8 mouse cellular contexts compared by ENCODE assay signal in genomic region chr11:113683627-113683956, GRCm38 (mm10). TPM values are rescaled to one million over a fixed set of nuclear protein-coding genes. Genes with fewer than 3 reads are reported as not detected.
A peak's percentile ranks its signal among the peaks of the same experiment; 100 is the strongest.
DNase-seq lines count a peak whose midpoint lies in the region; ATAC-seq and TF ChIP-seq lines count a peak whose summit lies in the region.

No protein-coding gene starts in this region.

- H3K9ac ChIP-seq in heart, adult 2 months (ENCODE audit: low read depth, low read length) = peak overlapping the region; percentile 99
- peak overlapping the region; percentile 74 for H3K9ac ChIP-seq in forebrain, embryonic 15.5 days (replicated peaks)

- no peak for TF ChIP-seq EP300 in heart, adult 2 months (IDR thresholded peaks at IDR 0.05; ENCODE audit: insufficient read depth, low read depth, low read length)

- H3K4me2 ChIP-seq in forebrain, embryonic 15.5 days (replicated peaks) = peak overlapping the region; percentile 98

- intact Hi-C loops in heart, adult 2 months (cut with DNase I) = loop anchor here (10.0 kb wide), 1 partner anchor 981 kb away; the partner anchor contains the start of gene Rpl38
- intact Hi-C loops in heart, postnatal 36 days (cut with DNase I) = no loop called here

- H3K4me1 ChIP-seq in heart, adult 2 months (ENCODE audit: control insufficient read depth, insufficient read depth, low read length) = peaks cover 5% of the 10 kb centered on the region; the same call in 1 of the 2 replicates
- peaks cover 78% of the 10 kb centered on the region for H3K4me1 ChIP-seq in E14TG2a.4 (replicated peaks; ENCODE audit: low read depth, low read length)
- peaks cover 52% of the 10 kb centered on the region for H3K4me1 ChIP-seq in forebrain, embryonic 15.5 days

- H3K27me3 ChIP-seq in heart, adult 2 months (ENCODE audit: control insufficient read depth, insufficient read depth, low read length) = no peaks in the 10 kb centered on the region
- H3K27me3 ChIP-seq in E14TG2a.4 (ENCODE audit: insufficient read depth, low read length) = no peaks in the 10 kb centered on the region
- no peaks in the 10 kb centered on the region for H3K27me3 ChIP-seq in forebrain, embryonic 15.5 days

- peak overlapping the region; percentile 93 for H3K4me3 ChIP-seq in heart, adult 2 months
- H3K4me3 ChIP-seq in E14TG2a.4 (replicated peaks; ENCODE audit: low read length) (peak overlapping the region; percentile 98), macrophage (ENCODE audit: inconsistent target) (peak overlapping the region; percentile 68)
- H3K4me3 ChIP-seq in forebrain, embryonic 15.5 days = peak overlapping the region; percentile 87

- peak; percentile 81; the same call in 1 of the 2 replicates for ATAC-seq in forebrain, embryonic 15.5 days (replicated peaks)

- H3K79me2 ChIP-seq in heart, adult 2 months (replicated peaks; ENCODE audit: control insufficient read depth, insufficient read depth, low read length) = peaks cover 4% of the 10 kb centered on the region
- peaks cover 80% of the 10 kb centered on the region for H3K79me2 ChIP-seq in macrophage (ENCODE audit: inconsistent target)

- 0% methylated on average over 31 of the region's 38 CpGs for WGBS in heart, adult 2 months
- WGBS in forebrain, embryonic 15.5 days = under 1% methylated on average over 38 of the region's 38 CpGs
- under 1% methylated on average over 37 of the region's 38 CpGs for WGBS in macrophage (ENCODE audit: missing documents)

- peak overlapping the region; percentile 95 for H3K27ac ChIP-seq in heart, adult 2 months
- peak overlapping the region; percentile 92 for H3K27ac ChIP-seq in forebrain, embryonic 15.5 days (replicated peaks)
- peak overlapping the region; percentile 63 for H3K27ac ChIP-seq in macrophage

- no peaks in the 10 kb centered on the region for H3K36me3 ChIP-seq in heart, adult 2 months (ENCODE audit: control insufficient read depth, insufficient read depth, low read length)
- H3K36me3 ChIP-seq in E14TG2a.4 (ENCODE audit: insufficient read depth, low read length) (peaks cover 17% of the 10 kb centered on the region), macrophage (ENCODE audit: inconsistent target) (peaks cover 4% of the 10 kb centered on the region)
- peaks cover 11% of the 10 kb centered on the region for H3K36me3 ChIP-seq in forebrain, embryonic 15.5 days

- DNase-seq in heart, adult 2 months = no peak
- DNase-seq in heart, postnatal 36 days = no peak
- DNase-seq in retina, embryonic 14.5 days (ENCODE audit: low spot score) = no peak
- no peak for DNase-seq in layer of hippocampus, adult 9-10 months (ENCODE audit: low spot score)
- DNase-seq in spleen, postnatal 36 days (ENCODE audit: low spot score in 2 of 2) = no peak

- H3K9me3 ChIP-seq in E14TG2a.4 (ENCODE audit: low read length) = no peaks in the 10 kb centered on the region
- no peaks in the 10 kb centered on the region for H3K9me3 ChIP-seq in forebrain, embryonic 15.5 days

- TF ChIP-seq CTCF in heart, adult 2 months (IDR thresholded peaks at IDR 0.05) = no peak
- TF ChIP-seq CTCF in E14TG2a.4 (conservative IDR thresholded peaks at IDR 0.05; ENCODE audit: low read length) = no peak

- no peak for TF ChIP-seq POLR2A in heart, adult 2 months (IDR thresholded peaks at IDR 0.05; ENCODE audit: insufficient read depth, low read depth, low read length)

RNA-seq across cellular contexts. Expression of gene Fam104a, which starts 0.4 kb away (rescaled TPM):
- total RNA-seq in heart, adult 2 months (2021) = 10 to 100 TPM; 15.3 to 16.4 TPM
- polyA plus RNA-seq in heart, adult 2 months (2012; rRNA removed) = 10.7 and 12.4 TPM in 2 replicates
- 10 to 100 TPM; 14.9 to 15.6 TPM for total RNA-seq in heart, postnatal 36 days (2021)
- 47.1 and 47.2 TPM in 2 replicates for polyA plus RNA-seq in forebrain, embryonic 15.5 days (2015; fragmentation: Nextera tagmentation; extraction: Ambion mirVana)
- total RNA-seq in macrophage (2018; cell fraction: chromatin; rRNA removed) = 10 to 100 TPM in 18 of 26 experiments, 1 to 10 TPM in 8; 7.6 to 20.0 (median 12.4) TPM
- 10 to 100 TPM; 26.2 to 38.3 (median 34.2) TPM for total RNA-seq in macrophage (2018; cell fraction: cytosol; rRNA removed)
- 10 to 100 TPM in 25 of 26 experiments, 1 to 10 TPM in 1; 8.3 to 23.7 (median 15.9) TPM for total RNA-seq in macrophage (2018; cell fraction: nucleus; rRNA removed)
- polyA plus RNA-seq in macrophage (2018) = 25.4 to 31.8 TPM (median 29.8 TPM) in 3 replicates

RNA-seq across cellular contexts. Expression of gene D11Wsu47e, which starts 0.6 kb away (rescaled TPM):
- 1 to 10 TPM; 5.8 to 6.4 TPM for total RNA-seq in heart, adult 2 months (2021)
- 4.7 and 7.8 TPM in 2 replicates for polyA plus RNA-seq in heart, adult 2 months (2012; rRNA removed)
- total RNA-seq in heart, postnatal 36 days (2021) = 1 to 10 TPM; 6.3 to 8.2 TPM
- 25.2 and 27.6 TPM in 2 replicates for polyA plus RNA-seq in forebrain, embryonic 15.5 days (2015; fragmentation: Nextera tagmentation; extraction: Ambion mirVana)
- 10 to 100 TPM; 11.0 to 52.3 (median 24.4) TPM for total RNA-seq in macrophage (2018; cell fraction: chromatin; rRNA removed)
- 10 to 100 TPM in 8 of 26 experiments, 1 to 10 TPM in 18; 3.6 to 12.4 (median 8.7) TPM for total RNA-seq in macrophage (2018; cell fraction: cytosol; rRNA removed)
- total RNA-seq in macrophage (2018; cell fraction: nucleus; rRNA removed) = 10 to 100 TPM in 25 of 26 experiments, 1 to 10 TPM in 1; 7.3 to 36.6 (median 16.2) TPM
- polyA plus RNA-seq in macrophage (2018) = 8.5 to 11.5 TPM (median 8.9 TPM) in 3 replicates

RNA-seq across cellular contexts. Expression of gene Cpsf4l, which starts 26.2 kb away (rescaled TPM):
- total RNA-seq in heart, adult 2 months (2021) = not detected
- polyA plus RNA-seq in heart, adult 2 months (2012; rRNA removed) = 0.18 TPM in 1 of 2 replicates, not detected in the other
- not detected for total RNA-seq in heart, postnatal 36 days (2021)
- polyA plus RNA-seq in forebrain, embryonic 15.5 days (2015; fragmentation: Nextera tagmentation; extraction: Ambion mirVana) = 0.18 and 0.38 TPM in 2 replicates
- total RNA-seq in macrophage (2018; cell fraction: chromatin; rRNA removed) = 1 to 10 TPM in 1 of 26 experiments, under 1 TPM in 1, not detected in 24; 0.94 to 1.3 TPM
- total RNA-seq in macrophage (2018; cell fraction: cytosol; rRNA removed) = not detected
- 1 to 10 TPM in 1 of 26 experiments, under 1 TPM in 2, not detected in 23; 0.40 to 1.6 (median 0.46) TPM for total RNA-seq in macrophage (2018; cell fraction: nucleus; rRNA removed)
- not detected in 3 replicates for polyA plus RNA-seq in macrophage (2018)

RNA-seq across cellular contexts. Expression of gene Slc39a11, which starts 33.7 kb away (rescaled TPM):
- total RNA-seq in heart, adult 2 months (2021) = 1 to 10 TPM; 2.6 to 2.7 TPM
- 3.7 and 5.6 TPM in 2 replicates for polyA plus RNA-seq in heart, adult 2 months (2012; rRNA removed)
- 1 to 10 TPM; 2.6 to 3.9 TPM for total RNA-seq in heart, postnatal 36 days (2021)
- 39.6 and 42.2 TPM in 2 replicates for polyA plus RNA-seq in forebrain, embryonic 15.5 days (2015; fragmentation: Nextera tagmentation; extraction: Ambion mirVana)
- 10 to 100 TPM in 25 of 26 experiments, 1 to 10 TPM in 1; 9.0 to 47.0 (median 27.2) TPM for total RNA-seq in macrophage (2018; cell fraction: chromatin; rRNA removed)
- 10 to 100 TPM; 21.9 to 44.2 (median 30.4) TPM for total RNA-seq in macrophage (2018; cell fraction: cytosol; rRNA removed)
- total RNA-seq in macrophage (2018; cell fraction: nucleus; rRNA removed) = 10 to 100 TPM; 17.8 to 47.8 (median 28.3) TPM
- 21.0 to 39.9 TPM (median 35.9 TPM) in 3 replicates for polyA plus RNA-seq in macrophage (2018)

RNA-seq across cellular contexts. Expression of gene Cog1, which starts 34.6 kb away (rescaled TPM):
- 10 to 100 TPM; 16.9 to 18.6 TPM for total RNA-seq in heart, adult 2 months (2021)
- 25.2 and 32.7 TPM in 2 replicates for polyA plus RNA-seq in heart, adult 2 months (2012; rRNA removed)
- total RNA-seq in heart, postnatal 36 days (2021) = 10 to 100 TPM; 17.6 to 18.3 TPM
- 36.9 and 37.6 TPM in 2 replicates for polyA plus RNA-seq in forebrain, embryonic 15.5 days (2015; fragmentation: Nextera tagmentation; extraction: Ambion mirVana)
- total RNA-seq in macrophage (2018; cell fraction: chromatin; rRNA removed) = 100 to 1,000 TPM in 1 of 26 experiments, 10 to 100 TPM in 25; 22.2 to 112 (median 59.5) TPM
- 10 to 100 TPM; 21.3 to 31.8 (median 27.4) TPM for total RNA-seq in macrophage (2018; cell fraction: cytosol; rRNA removed)
- total RNA-seq in macrophage (2018; cell fraction: nucleus; rRNA removed) = 10 to 100 TPM; 19.8 to 73.1 (median 37.1) TPM
- 23.1 to 31.0 TPM (median 28.9 TPM) in 3 replicates for polyA plus RNA-seq in macrophage (2018)
